Mouse (Mus musculus): ENCODE results near the gene Pafah2.
A peak's percentile ranks its signal among the peaks of the same experiment; 100 is the strongest.

Pafah2 gene

GRCm38 (mm10) chr4:134423949-134424348 lies 27.8 kb downstream of the Pafah2 start:
- no peak for DNase-seq (ENCODE audit: low read depth)

- no peak for DNase-seq (ENCODE audit: low read depth)
These were observed 29.0 kb downstream of the Pafah2 start for GRCm38 (mm10) chr4:134425088-134425487.

GRCm38 (mm10) chr4:134430381-134431004 lies 34.4 kb downstream of the Pafah2 start:
- DNase-seq (ENCODE audit: low read depth) = no peak

GRCm38 (mm10) chr4:134432686-134433360 lies 36.7 kb downstream of the Pafah2 start:
- DNase-seq (ENCODE audit: low read depth) = no peak

GRCm38 (mm10) chr4:134436185-134436584 lies 40.1 kb downstream of the Pafah2 start:
- DNase-seq (ENCODE audit: low read depth) = no peak

- DNase-seq (ENCODE audit: low read depth) = no peak
These were observed 40.5 kb downstream of the Pafah2 start for GRCm38 (mm10) chr4:134436659-134437058.

GRCm38 (mm10) chr4:134439119-134439518 lies 43.0 kb downstream of the Pafah2 start:
- no peak for DNase-seq (ENCODE audit: low read depth)

GRCm38 (mm10) chr4:134439919-134440318 lies 43.8 kb downstream of the Pafah2 start:
- DNase-seq (ENCODE audit: low read depth) = no peak

- DNase-seq (ENCODE audit: low read depth) = no peak
These were observed 46.1 kb downstream of the Pafah2 start for GRCm38 (mm10) chr4:134442216-134442615.

GRCm38 (mm10) chr4:134443589-134443988 lies 47.5 kb downstream of the Pafah2 start:
- DNase-seq (ENCODE audit: low read depth) = no peak

GRCm38 (mm10) chr4:134444949-134445348 lies 48.8 kb downstream of the Pafah2 start:
- no peak for DNase-seq (ENCODE audit: low read depth)

GRCm38 (mm10) chr4:134445489-134445888 lies 49.4 kb downstream of the Pafah2 start:
- no peak for DNase-seq (ENCODE audit: low read depth)

GRCm38 (mm10) chr4:134447966-134448365 lies 51.8 kb downstream of the Pafah2 start:
- DNase-seq (ENCODE audit: low read depth) = no peak

- no peak for DNase-seq (ENCODE audit: low read depth)
These were observed 53.7 kb downstream of the Pafah2 start for GRCm38 (mm10) chr4:134449595-134450391.

GRCm38 (mm10) chr4:134450392-134451195 lies 54.5 kb downstream of the Pafah2 start:
- no peak for DNase-seq (ENCODE audit: low read depth)

GRCm38 (mm10) chr4:134451484-134451883 lies 55.4 kb downstream of the Pafah2 start:
- DNase-seq (ENCODE audit: low read depth) = no peak

- DNase-seq (ENCODE audit: low read depth) = no peak
These were observed 57.7 kb downstream of the Pafah2 start for GRCm38 (mm10) chr4:134453619-134454400.

GRCm38 (mm10) chr4:134455310-134455709 lies 59.2 kb downstream of the Pafah2 start:
- DNase-seq (ENCODE audit: low read depth) = no peak

GRCm38 (mm10) chr4:134457130-134457825 lies 61.2 kb downstream of the Pafah2 start:
- DNase-seq (ENCODE audit: low read depth) = peak; percentile 10

GRCm38 (mm10) chr4:134458856-134459255 lies 62.7 kb downstream of the Pafah2 start:
- peak; percentile 26 for DNase-seq (ENCODE audit: low read depth)

GRCm38 (mm10) chr4:134460277-134460676 lies 64.2 kb downstream of the Pafah2 start:
- DNase-seq (ENCODE audit: low read depth) = no peak

Data from NIH3T3 (cell line).